Mouse (Mus musculus): Measurements from ENCODE around the gene Mapt. TPM values are rescaled to one million over a fixed set of nuclear protein-coding genes. Genes with fewer than 3 reads are reported as not detected.
A peak's percentile ranks its signal among the peaks of the same experiment; 100 is the strongest.
"Not testable (repeated sequence)": the region's sequence is repeated elsewhere in the genome, so short reads cannot be mapped to it uniquely, and the experiment has no call there.

The Mapt gene
- polyA plus RNA-seq, 1 experiment from 2014 or later = 1.0 TPM

GRCm38 (mm10) chr11:104233574-104234206, 2.5 kb downstream of the Mapt start:
- H3K36me3 ChIP-seq = no peaks in the 10 kb centered on the region
- WGBS (ENCODE audit: insufficient replicate concordance) = 4% methylated on average over 30 of the region's 30 CpGs
- no peak overlapping the region for H3K4me3 ChIP-seq (replicated peaks)
- no peak overlapping the region for H3K27ac ChIP-seq
- H3K9ac ChIP-seq = no peak overlapping the region
- no peaks in the 10 kb centered on the region for H3K9me3 ChIP-seq (replicated peaks)
- H3K4me1 ChIP-seq (replicated peaks) = peaks cover 18% of the 10 kb centered on the region
- ATAC-seq (ENCODE audit: low read depth) (no peak), DNase-seq (no peak)
- H3K4me2 ChIP-seq = no peak overlapping the region
- H3K27me3 ChIP-seq = peaks cover 86% of the 10 kb centered on the region

DNA sequence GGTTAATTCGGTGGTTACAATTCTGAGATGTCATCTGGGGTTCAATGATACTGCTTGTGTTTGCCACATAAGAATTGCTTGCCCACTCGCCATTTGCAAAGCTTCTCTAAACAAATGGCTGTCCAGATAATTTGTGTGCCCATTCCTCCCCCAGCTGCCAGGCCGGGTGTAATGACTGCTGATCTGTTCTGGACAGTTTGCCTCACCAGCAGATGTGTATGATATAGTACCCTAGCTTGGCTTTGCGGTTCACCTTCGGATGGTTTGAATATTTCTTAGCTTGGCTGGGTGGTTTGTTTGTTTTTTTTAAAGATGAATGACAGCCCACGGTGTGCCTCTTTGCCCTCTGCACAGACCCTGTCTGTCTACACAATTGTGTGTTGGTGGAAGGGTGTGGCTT, 3.5 kb downstream of the Mapt start:
- H3K4me2 ChIP-seq = no peak overlapping the region
- no peak overlapping the region for H3K4me3 ChIP-seq (replicated peaks)
- DNase-seq (no peak), ATAC-seq (ENCODE audit: low read depth) (no peak)
- WGBS (ENCODE audit: insufficient replicate concordance) = 41% methylated on average over 6 of the region's 6 CpGs
- no peaks in the 10 kb centered on the region for H3K36me3 ChIP-seq
- H3K4me1 ChIP-seq (replicated peaks) = peaks cover 18% of the 10 kb centered on the region
- peaks cover 77% of the 10 kb centered on the region for H3K27me3 ChIP-seq
- no peak overlapping the region for H3K9ac ChIP-seq
- no peak overlapping the region for H3K27ac ChIP-seq
- H3K9me3 ChIP-seq (replicated peaks) = no peaks in the 10 kb centered on the region

- no peaks in the 10 kb centered on the region for H3K36me3 ChIP-seq
- WGBS (ENCODE audit: insufficient replicate concordance) = 57% methylated on average over 2 of the region's 2 CpGs
- peaks cover 17% of the 10 kb centered on the region for H3K4me1 ChIP-seq (replicated peaks)
- ATAC-seq (ENCODE audit: low read depth) (no peak), DNase-seq (no peak)
- no peak overlapping the region for H3K4me2 ChIP-seq
- H3K9me3 ChIP-seq (replicated peaks) = no peaks in the 10 kb centered on the region
- no peak overlapping the region for H3K9ac ChIP-seq
- no peak overlapping the region for H3K4me3 ChIP-seq (replicated peaks)
- no peak overlapping the region for H3K27ac ChIP-seq
- peaks cover 65% of the 10 kb centered on the region for H3K27me3 ChIP-seq
Measured at GRCm38 (mm10) chr11:104235881-104236280, 4.7 kb downstream of the Mapt start.

- DNase-seq = no peak
- H3K4me3 ChIP-seq (replicated peaks) = no peak overlapping the region
- WGBS (ENCODE audit: insufficient replicate concordance) = 53% methylated on average over 7 of the region's 7 CpGs
- peaks cover 52% of the 10 kb centered on the region for H3K27me3 ChIP-seq
- no peak overlapping the region for H3K27ac ChIP-seq
- H3K9ac ChIP-seq = no peak overlapping the region
- no peaks in the 10 kb centered on the region for H3K36me3 ChIP-seq
- no peaks in the 10 kb centered on the region for H3K9me3 ChIP-seq (replicated peaks)
- peaks cover 4% of the 10 kb centered on the region for H3K4me1 ChIP-seq (replicated peaks)
- no peak overlapping the region for H3K4me2 ChIP-seq
- no peak for ATAC-seq (ENCODE audit: low read depth)
Measured at GRCm38 (mm10) chr11:104237226-104237625, 6.0 kb downstream of the Mapt start.

DNA sequence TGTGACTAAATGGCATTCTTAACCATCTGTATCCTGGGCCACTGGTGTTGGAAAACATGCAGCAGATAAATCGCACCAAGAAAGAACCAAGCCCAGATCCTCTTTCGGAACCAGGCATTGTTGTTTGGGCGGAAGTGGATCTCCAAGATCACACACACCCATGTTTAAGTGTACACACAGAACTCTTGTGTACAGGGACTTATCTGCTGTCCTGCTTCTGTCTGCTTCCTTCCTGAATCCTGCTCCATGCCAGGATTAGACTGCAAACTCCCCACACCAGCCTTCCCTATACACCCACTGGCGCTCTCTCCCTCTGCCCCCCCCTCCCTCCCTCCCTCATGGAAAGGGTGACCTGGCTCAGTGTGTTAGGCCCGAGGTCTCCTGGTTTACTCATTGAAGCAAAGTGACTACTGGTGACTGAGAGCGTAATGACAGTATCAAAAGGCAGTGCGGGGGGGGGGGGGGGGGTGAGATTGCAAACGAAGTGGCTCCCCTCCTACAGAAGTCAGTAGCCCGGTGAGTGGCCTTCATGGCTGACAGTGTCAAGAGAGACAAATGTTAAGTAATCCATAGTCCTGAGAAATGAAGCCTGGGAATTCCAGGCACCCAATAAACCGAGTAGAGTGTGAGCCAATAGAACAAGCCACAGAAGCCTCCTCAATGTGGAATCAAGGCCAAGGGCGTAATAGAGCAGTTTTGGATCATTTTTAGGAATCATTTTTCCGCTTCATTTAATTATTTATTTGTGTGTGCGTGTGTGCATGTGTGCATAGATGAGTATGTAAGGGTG, 7.0 kb downstream of the Mapt start:
- Histone ChIP-seq H3K27ac (no peak overlapping the region), H3K9me3 (replicated peaks) (no peaks in the 10 kb centered on the region), H3K4me2 (no peak overlapping the region), H3K9ac (no peak overlapping the region), H3K27me3 (peaks cover 43% of the 10 kb centered on the region), H3K4me3 (replicated peaks) (no peak overlapping the region), H3K4me1 (replicated peaks) (no peaks in the 10 kb centered on the region), H3K36me3 (no peaks in the 10 kb centered on the region)
- ATAC-seq (ENCODE audit: low read depth) (no peak), DNase-seq (no peak)
- 48% methylated on average over 13 of the region's 13 CpGs for WGBS (ENCODE audit: insufficient replicate concordance)

- H3K27ac ChIP-seq; H3K36me3 ChIP-seq; H3K9me3 ChIP-seq (replicated peaks); DNase-seq; H3K4me3 ChIP-seq (replicated peaks); H3K27me3 ChIP-seq; H3K4me2 ChIP-seq; H3K9ac ChIP-seq; ATAC-seq (ENCODE audit: low read depth); H3K4me1 ChIP-seq (replicated peaks): not testable (repeated sequence)
- WGBS (ENCODE audit: insufficient replicate concordance) = 57% methylated on average over 6 of the region's 6 CpGs
Measured at GRCm38 (mm10) chr11:104245478-104245877, 14.3 kb downstream of the Mapt start.

- ATAC-seq (ENCODE audit: low read depth) (0 out of 2 replicates have a peak, but pooled peaks have one; percentile 51), DNase-seq (no peak)
- Histone ChIP-seq H3K4me1 (replicated peaks) (0 out of 2 replicates have a peak, but pooled peaks cover 2% of the 10 kb centered on the region), H3K36me3 (no peaks in the 10 kb centered on the region), H3K4me3 (replicated peaks) (no peak overlapping the region), H3K27ac (no peak overlapping the region), H3K27me3 (no peaks in the 10 kb centered on the region), H3K9me3 (replicated peaks) (no peaks in the 10 kb centered on the region), H3K9ac (no peak overlapping the region), H3K4me2 (no peak overlapping the region)
- 12% methylated on average over 6 of the region's 6 CpGs for WGBS (ENCODE audit: insufficient replicate concordance)
Measured at GRCm38 (mm10) chr11:104246171-104246694, 15.0 kb downstream of the Mapt start.

- no peak for ATAC-seq (ENCODE audit: low read depth)
- no peak for DNase-seq
- WGBS (ENCODE audit: insufficient replicate concordance) = 59% methylated on average over 6 of the region's 6 CpGs
- no peak overlapping the region for H3K4me3 ChIP-seq (replicated peaks)
- H3K9me3 ChIP-seq (replicated peaks) = no peaks in the 10 kb centered on the region
- H3K36me3 ChIP-seq = no peaks in the 10 kb centered on the region
- no peak overlapping the region for H3K27ac ChIP-seq
- no peaks in the 10 kb centered on the region for H3K27me3 ChIP-seq
- no peak overlapping the region for H3K9ac ChIP-seq
- H3K4me2 ChIP-seq = no peak overlapping the region
- 0 out of 2 replicates have a peak, but pooled peaks cover 2% of the 10 kb centered on the region for H3K4me1 ChIP-seq (replicated peaks)
Measured at GRCm38 (mm10) chr11:104247141-104247717, 16.0 kb downstream of the Mapt start.

DNA sequence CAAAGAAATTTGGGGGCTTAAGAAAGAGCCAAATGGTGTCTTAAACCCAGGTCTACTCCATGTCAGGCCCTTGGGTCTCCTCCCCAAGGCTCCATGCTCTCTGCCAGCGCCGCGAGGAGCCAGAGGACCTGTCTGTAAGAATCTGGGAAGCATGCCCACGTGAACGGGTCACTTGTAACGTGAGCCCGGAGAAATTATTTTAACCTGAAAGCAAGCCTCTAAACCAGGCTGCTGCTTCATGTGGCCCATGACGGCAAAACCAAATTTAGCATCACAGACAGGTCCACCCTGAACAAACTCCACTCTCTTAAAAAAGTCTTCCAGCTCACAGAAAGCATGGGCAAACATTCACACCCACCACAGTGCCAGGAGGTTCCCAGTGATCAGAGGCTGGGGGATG, 18.2 kb downstream of the Mapt start:
- H3K36me3 ChIP-seq = no peaks in the 10 kb centered on the region
- WGBS (ENCODE audit: insufficient replicate concordance) = 69% methylated on average over 8 of the region's 8 CpGs
- 0 out of 2 replicates have a peak, but pooled peaks cover 2% of the 10 kb centered on the region for H3K4me1 ChIP-seq (replicated peaks)
- no peak overlapping the region for H3K4me3 ChIP-seq (replicated peaks)
- H3K4me2 ChIP-seq = no peak overlapping the region
- ATAC-seq (ENCODE audit: low read depth) (no peak), DNase-seq (no peak)
- no peaks in the 10 kb centered on the region for H3K9me3 ChIP-seq (replicated peaks)
- no peak overlapping the region for H3K27ac ChIP-seq
- no peak overlapping the region for H3K9ac ChIP-seq
- no peaks in the 10 kb centered on the region for H3K27me3 ChIP-seq

DNA sequence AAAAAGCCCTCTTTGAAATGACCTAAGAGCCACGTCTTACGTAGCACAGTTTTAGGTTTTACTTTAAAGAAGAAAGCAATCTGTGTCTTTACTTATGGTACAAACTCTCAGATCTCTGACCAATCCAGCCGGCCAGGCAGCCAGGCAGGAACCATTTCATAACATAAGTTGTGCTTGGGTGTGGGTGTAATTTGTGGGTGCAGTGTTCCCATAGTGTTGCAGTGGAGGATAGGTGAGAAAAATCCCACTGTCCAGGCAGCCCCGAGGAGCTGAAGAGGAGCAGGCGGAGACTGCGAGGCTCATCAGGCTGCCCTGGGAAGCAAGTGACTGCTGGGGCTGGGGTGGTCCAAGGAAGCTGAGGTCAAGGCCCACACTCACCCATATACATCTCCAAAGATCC, 19.9 kb downstream of the Mapt start:
- Histone ChIP-seq H3K27me3 (no peaks in the 10 kb centered on the region), H3K4me3 (replicated peaks) (no peak overlapping the region), H3K36me3 (no peaks in the 10 kb centered on the region), H3K27ac (no peak overlapping the region), H3K9ac (no peak overlapping the region), H3K4me1 (replicated peaks) (0 out of 2 replicates have a peak, but pooled peaks cover 2% of the 10 kb centered on the region), H3K4me2 (no peak overlapping the region), H3K9me3 (replicated peaks) (no peaks in the 10 kb centered on the region)
- WGBS (ENCODE audit: insufficient replicate concordance) = 64% methylated on average over 6 of the region's 6 CpGs
- DNase-seq (no peak), ATAC-seq (ENCODE audit: low read depth) (no peak)

- Histone ChIP-seq H3K4me3 (replicated peaks) (no peak overlapping the region), H3K9me3 (replicated peaks) (no peaks in the 10 kb centered on the region), H3K4me1 (replicated peaks) (no peaks in the 10 kb centered on the region), H3K4me2 (no peak overlapping the region), H3K9ac (no peak overlapping the region), H3K27me3 (no peaks in the 10 kb centered on the region), H3K36me3 (no peaks in the 10 kb centered on the region), H3K27ac (no peak overlapping the region)
- no peak for DNase-seq
- 45% methylated on average over 3 of the region's 3 CpGs for WGBS (ENCODE audit: insufficient replicate concordance)
- ATAC-seq (ENCODE audit: low read depth) = no peak
Measured at GRCm38 (mm10) chr11:104252094-104252493, 20.9 kb downstream of the Mapt start.

Data from liver, embryonic 13.5 days (tissue).